Comparison of ENCODE assay signal across 8 mouse cellular contexts in the genomic region with DNA sequence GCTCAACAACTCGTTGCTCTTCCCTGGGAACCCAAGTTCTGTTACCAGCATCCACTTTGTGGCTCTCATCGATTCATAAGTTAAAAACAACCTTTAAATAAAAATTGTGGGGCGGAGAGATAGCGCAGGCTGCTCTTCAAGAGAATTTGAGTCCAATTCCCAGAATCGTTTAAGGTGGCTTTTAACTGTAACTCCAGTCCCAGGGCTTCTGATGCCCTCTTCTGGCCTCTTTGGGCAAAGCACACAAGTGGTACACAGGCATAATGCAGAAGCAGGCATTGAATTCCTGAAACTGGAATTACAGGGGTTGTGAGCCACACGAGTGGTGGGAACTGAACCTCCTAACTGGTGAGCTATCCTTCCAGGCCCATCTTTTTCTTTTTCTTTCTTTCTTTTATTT. TPM values are rescaled to one million over a fixed set of nuclear protein-coding genes. Genes with fewer than 3 reads are reported as not detected.
DNase-seq lines count a peak whose midpoint lies in the region; ATAC-seq and TF ChIP-seq lines count a peak whose summit lies in the region.
"Had no signal": no experiment of that assay in that cellular context is flagged by ENCODE, and none has a peak within 500 bp of the region (broad histone marks: within the 10 kb centered on the region; RNA-seq: fewer than 3 reads in every experiment).

No protein-coding gene starts in this region.

- H3K4me3 ChIP-seq in hindbrain, embryonic 14.5 days (replicated peaks; ENCODE audit: low read length), result no peak overlapping the region
- H3K4me3 ChIP-seq in hindbrain, embryonic 13.5 days, result no peak overlapping the region
- no peak overlapping the region for H3K4me3 ChIP-seq in lung, embryonic 14.5 days (ENCODE audit: low read depth, low read length)

- no peaks in the 10 kb centered on the region for H3K36me3 ChIP-seq in hindbrain, embryonic 14.5 days (replicated peaks; ENCODE audit: control insufficient read depth, insufficient read depth)
- no peaks in the 10 kb centered on the region for H3K36me3 ChIP-seq in hindbrain, embryonic 13.5 days
- H3K36me3 ChIP-seq in lung, embryonic 14.5 days (ENCODE audit: insufficient read depth), result no peaks in the 10 kb centered on the region

- H3K4me2 ChIP-seq in hindbrain, embryonic 14.5 days (replicated peaks), result no peak overlapping the region
- no peak overlapping the region for H3K4me2 ChIP-seq in hindbrain, embryonic 13.5 days
- no peak overlapping the region for H3K4me2 ChIP-seq in lung, embryonic 14.5 days

- no peaks in the 10 kb centered on the region for H3K4me1 ChIP-seq in hindbrain, embryonic 14.5 days (replicated peaks; ENCODE audit: control insufficient read depth, insufficient read depth, low read length)
- no peaks in the 10 kb centered on the region; the same call in 1 of the 2 replicates for H3K4me1 ChIP-seq in hindbrain, embryonic 13.5 days (replicated peaks)
- no peaks in the 10 kb centered on the region for H3K4me1 ChIP-seq in lung, embryonic 14.5 days (ENCODE audit: insufficient read depth)

- WGBS in hindbrain, embryonic 14.5 days, result 69% methylated on average over 6 of the region's 6 CpGs
- WGBS in hindbrain, embryonic 13.5 days, result 72% methylated on average over 6 of the region's 6 CpGs
- 52% methylated on average over 6 of the region's 6 CpGs for WGBS in lung, embryonic 14.5 days

- H3K27ac ChIP-seq in hindbrain, embryonic 14.5 days, result no peak overlapping the region
- H3K27ac ChIP-seq in hindbrain, embryonic 13.5 days, result no peak overlapping the region
- no peak overlapping the region for H3K27ac ChIP-seq in lung, embryonic 14.5 days (ENCODE audit: low read depth)

- peak; percentile 55 for DNase-seq in hindbrain, embryonic 14.5 days (ENCODE audit: low spot score)
- peak; percentile 68 for DNase-seq in CD4-positive helper T cell, adult 2 months (ENCODE audit: low read depth, low spot score)
- peak; percentile 69 for DNase-seq in NIH3T3 (ENCODE audit: low read depth)
- peak; percentile 59 for DNase-seq in forelimb bud, embryonic 11.5 days (ENCODE audit: low read depth, low spot score)
- peak; percentile 83 for DNase-seq in lung, embryonic 14.5 days
- peak; percentile 62 to 78 for DNase-seq in spleen, postnatal 4 days (ENCODE audit: low spot score in 2 of 2)

- no peaks in the 10 kb centered on the region for H3K27me3 ChIP-seq in hindbrain, embryonic 14.5 days (ENCODE audit: control insufficient read depth, insufficient read depth, low read length)
- H3K27me3 ChIP-seq in hindbrain, embryonic 13.5 days, result peaks cover 9% of the 10 kb centered on the region
- H3K27me3 ChIP-seq in lung, embryonic 14.5 days (ENCODE audit: insufficient read depth, low read length), result no peaks in the 10 kb centered on the region

- no peak for ATAC-seq in hindbrain, embryonic 14.5 days (ENCODE audit: low FRiP score)
- no peak for ATAC-seq in hindbrain, embryonic 13.5 days (ENCODE audit: low FRiP score)
- no peak for ATAC-seq in lung, embryonic 14.5 days (ENCODE audit: insufficient read depth)

- peak; percentile 73 for TF ChIP-seq CTCF in lung, embryonic 14.5 days (IDR thresholded peaks at IDR 0.05; ENCODE audit: low read depth)

- H3K9me3 ChIP-seq in hindbrain, embryonic 14.5 days (ENCODE audit: control insufficient read depth, low read length), result peaks cover 5% of the 10 kb centered on the region; the same call in 1 of the 2 replicates
- H3K9me3 ChIP-seq in hindbrain, embryonic 13.5 days, result peaks cover 3% of the 10 kb centered on the region
- peaks cover 3% of the 10 kb centered on the region; the same call in 1 of the 2 replicates for H3K9me3 ChIP-seq in lung, embryonic 14.5 days (ENCODE audit: low read depth, low read length)

- no peak overlapping the region for H3K9ac ChIP-seq in hindbrain, embryonic 14.5 days
- H3K9ac ChIP-seq in hindbrain, embryonic 13.5 days, result no peak overlapping the region
- H3K9ac ChIP-seq in lung, embryonic 14.5 days, result no peak overlapping the region

RNA-seq across cellular contexts. Expression of a gene that starts 40.5 kb away (rescaled TPM):
- polyA plus RNA-seq in hindbrain, embryonic 14.5 days (2014; fragmentation: Nextera tagmentation; extraction: Ambion mirVana), result not detected in 2 replicates
- not detected in 2 replicates for polyA plus RNA-seq in hindbrain, embryonic 13.5 days (2015; fragmentation: Nextera tagmentation; extraction: Ambion mirVana)
- not detected in 2 replicates for polyA plus RNA-seq in lung, embryonic 14.5 days (2014; fragmentation: Nextera tagmentation; extraction: Ambion mirVana)
- polyA plus RNA-seq: frontal cortex, adult 2 months had no signal
